Mouse (Mus musculus) myocyte (in vitro differentiated cells): ENCODE measurements at regions not wholly inside any gene's neighbourhood (a gene's known extent, or its start where the extent isn't known, plus 50 kb on each side); places are given as distances from the start of the nearest gene placed in this dataset.

Experiments
- CEBPB ChIP-seq: IDR thresholded peaks from 2 replicates; pipeline ENCODE4 v1.6.1; 2011; ENCODE audit warnings: mild to moderate bottlenecking, moderate library complexity; ENCODE audit not compliant: poor library complexity, insufficient read depth, severe bottlenecking
- E2F4 ChIP-seq: IDR thresholded peaks from one replicate; pipeline ENCODE4 v1.6.1; 2011; ENCODE audit warnings: mild to moderate bottlenecking, control low read depth, moderate library complexity; ENCODE audit not compliant: insufficient read depth
- MAX ChIP-seq: IDR thresholded peaks from one replicate; pipeline ENCODE4 v1.6.1; 2011; ENCODE audit warnings: low read depth, mild to moderate bottlenecking, control low read depth
- MYOD1 ChIP-seq, 3 experiments: IDR thresholded peaks; one replicate each; pipeline ENCODE4 v1.6.1; 2011; ENCODE audit warnings: control low read depth in 2 of 3, low read depth in 2 of 3, mild to moderate bottlenecking in 2 of 3, moderate library complexity in 1 of 3; ENCODE audit not compliant: insufficient read length in 2 of 3, control insufficient read depth in 1 of 3
- POLR2A ChIP-seq: IDR thresholded peaks from one replicate; pipeline ENCODE4 v1.6.1; 2011; ENCODE audit warnings: low read depth, mild to moderate bottlenecking, control low read depth, moderate library complexity; ENCODE audit not compliant: insufficient read length
- POLR2AphosphoS2 ChIP-seq: IDR thresholded peaks from one replicate; pipeline ENCODE4 v1.6.1; 2011; ENCODE audit warnings: low read depth, control low read depth; ENCODE audit not compliant: insufficient read length
- REST ChIP-seq: IDR thresholded peaks from one replicate; pipeline ENCODE4 v1.6.1; 2011; ENCODE audit warnings: mild to moderate bottlenecking, control low read depth, moderate library complexity; ENCODE audit not compliant: insufficient read depth, insufficient read length
- SRF ChIP-seq: IDR thresholded peaks from one replicate; pipeline ENCODE4 v1.6.1; 2011; ENCODE audit warnings: low read depth; ENCODE audit not compliant: control insufficient read depth, insufficient read length
- TCF12 ChIP-seq: IDR thresholded peaks from one replicate; pipeline ENCODE4 v1.6.1; 2011; ENCODE audit warnings: mild to moderate bottlenecking, control low read depth; ENCODE audit not compliant: poor library complexity, insufficient read depth, severe bottlenecking

DNA sequence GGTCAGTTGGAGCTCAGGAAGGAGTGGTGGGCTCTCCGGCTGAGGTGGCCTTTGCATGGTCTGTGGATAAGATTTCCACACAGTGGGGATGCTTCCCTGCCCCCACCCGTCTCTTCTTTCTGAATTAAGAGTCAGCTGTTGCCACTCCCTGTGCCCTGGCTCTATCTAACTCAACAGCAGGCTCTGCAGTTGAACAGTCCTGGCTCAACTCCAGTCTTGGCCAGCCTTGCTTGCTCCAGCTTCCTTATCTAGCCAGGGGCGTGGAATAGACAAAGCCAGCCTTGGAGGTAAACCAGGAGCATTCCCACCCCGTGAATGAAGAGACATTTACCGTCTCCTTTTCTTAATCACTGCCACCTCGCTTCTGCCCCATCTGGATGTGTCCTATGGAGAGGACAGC is 89.7 kb downstream of the Mn1 start:
- no peak for TF ChIP-seq POLR2A
- TF ChIP-seq MYOD1 (IDR thresholded peaks at IDR 0.05; ENCODE audit: control insufficient read depth in 1 of 3, insufficient read length in 2 of 3, low read depth in 2 of 3), result no peak
- TF ChIP-seq REST, result no peak
- no peak for TF ChIP-seq MAX
- TF ChIP-seq TCF12, result no peak
- TF ChIP-seq E2F4, result no peak
- no peak for TF ChIP-seq CEBPB
- TF ChIP-seq POLR2AphosphoS2, result no peak
- TF ChIP-seq SRF, result no peak
